Mouse (Mus musculus): ENCODE results near the gene Ppip5k1. TPM values are rescaled to one million over a fixed set of nuclear protein-coding genes. Genes with fewer than 3 reads are reported as not detected.

Ppip5k1 gene
- polyA plus RNA-seq, 1 experiment, result 21.8 TPM

- no peak for TF ChIP-seq CTCF (IDR thresholded peaks at IDR 0.05; ENCODE audit: borderline replicate concordance, control insufficient read depth, extremely low read depth, insufficient read depth, low read length, poor library complexity)
- no peak for TF ChIP-seq POLR2A (IDR thresholded peaks at IDR 0.05; ENCODE audit: control insufficient read depth, extremely low read depth, insufficient read depth, low read length, poor library complexity)
- Histone ChIP-seq H3K27ac (ENCODE audit: control insufficient read depth, insufficient read depth, low read length) (no peak overlapping the region), H3K4me1 (replicated peaks; ENCODE audit: control insufficient read depth, insufficient read depth, low read length) (no peaks in the 10 kb centered on the region), H3K36me3 (ENCODE audit: control insufficient read depth, insufficient read depth, low read length) (peaks cover 3% of the 10 kb centered on the region; the same call in 1 of the 2 replicates), H3K4me3 (ENCODE audit: control insufficient read depth, insufficient read depth, low read length) (no peak overlapping the region), H3K27me3 (ENCODE audit: control insufficient read depth, insufficient read depth, low read length) (no peaks in the 10 kb centered on the region)
- no peak for DNase-seq
- 96% methylated on average over 8 of the region's 8 CpGs for WGBS
Measured at GRCm38 (mm10) chr2:121268446-121268845, 86.8 kb downstream of the Ppip5k1 start.

Other genes with a start within 250 kb of the Ppip5k1 start
- 0.34 and 0.38 TPM in 2 replicates for gene Tgm7, start 245.6 kb downstream of the Ppip5k1 start, polyA plus RNA-seq (2012; rRNA removed)
- 6.9 and 7.0 TPM in 2 replicates for gene Adal, start 215.0 kb downstream of the Ppip5k1 start, polyA plus RNA-seq (2012; rRNA removed)
- gene Lcmt2, start 214.7 kb downstream of the Ppip5k1 start, polyA plus RNA-seq (2012; rRNA removed), result 13.3 and 14.9 TPM in 2 replicates
- gene Tubgcp4, start 184.7 kb downstream of the Ppip5k1 start, polyA plus RNA-seq (2012; rRNA removed), result 113 and 114 TPM in 2 replicates
- gene Zscan29, start 184.3 kb downstream of the Ppip5k1 start, polyA plus RNA-seq (2012; rRNA removed), result 7.5 and 8.7 TPM in 2 replicates
- 38.9 and 39.5 TPM in 2 replicates for gene Trp53bp1, start 84.0 kb downstream of the Ppip5k1 start, polyA plus RNA-seq (2012; rRNA removed)
- gene Map1a, start 65.8 kb downstream of the Ppip5k1 start, polyA plus RNA-seq (2012; rRNA removed), result 1.1 TPM in 2 replicates
- 40.6 and 48.0 TPM in 2 replicates for gene Ckmt1, start 2.3 kb upstream of the Ppip5k1 start, polyA plus RNA-seq (2012; rRNA removed)
- 0.47 TPM in 2 replicates for gene Strc, start 31.8 kb upstream of the Ppip5k1 start, polyA plus RNA-seq (2012; rRNA removed)
- 550 and 817 TPM in 2 replicates for gene Pdia3, start 58.4 kb upstream of the Ppip5k1 start, polyA plus RNA-seq (2012; rRNA removed)
- 2.1 and 2.6 TPM in 2 replicates for gene Catsper2, start 58.4 kb upstream of the Ppip5k1 start, polyA plus RNA-seq (2012; rRNA removed)
- gene Ell3, start 88.9 kb upstream of the Ppip5k1 start, polyA plus RNA-seq (2012; rRNA removed), result 0.92 and 1.0 TPM in 2 replicates
- gene Serf2, start 93.8 kb upstream of the Ppip5k1 start, polyA plus RNA-seq (2012; rRNA removed), result 370 and 498 TPM in 2 replicates
- 7.7 and 8.9 TPM in 2 replicates for gene Hypk, start 97.9 kb upstream of the Ppip5k1 start, polyA plus RNA-seq (2012; rRNA removed)
- gene Serinc4, start 101.4 kb upstream of the Ppip5k1 start, polyA plus RNA-seq (2012; rRNA removed), result 0.70 and 0.89 TPM in 2 replicates
- gene Mfap1b, start 118.7 kb upstream of the Ppip5k1 start, polyA plus RNA-seq (2012; rRNA removed), result 5.0 and 5.1 TPM in 2 replicates
- gene Mfap1a, start 151.3 kb upstream of the Ppip5k1 start, polyA plus RNA-seq (2012; rRNA removed), result 3.8 and 4.7 TPM in 2 replicates
- 15.5 and 19.1 TPM in 2 replicates for gene Wdr76, start 151.3 kb upstream of the Ppip5k1 start, polyA plus RNA-seq (2012; rRNA removed)

All from thymus, adult 2 months (tissue).